Mouse (Mus musculus): ENCODE results near the gene Dnajb11. TPM values are rescaled to one million over a fixed set of nuclear protein-coding genes. Genes with fewer than 3 reads are reported as not detected.
A peak's percentile ranks its signal among the peaks of the same experiment; 100 is the strongest.

Dnajb11 gene
- polyA plus RNA-seq, 1 experiment from 2014 or later: 108 TPM

DNA sequence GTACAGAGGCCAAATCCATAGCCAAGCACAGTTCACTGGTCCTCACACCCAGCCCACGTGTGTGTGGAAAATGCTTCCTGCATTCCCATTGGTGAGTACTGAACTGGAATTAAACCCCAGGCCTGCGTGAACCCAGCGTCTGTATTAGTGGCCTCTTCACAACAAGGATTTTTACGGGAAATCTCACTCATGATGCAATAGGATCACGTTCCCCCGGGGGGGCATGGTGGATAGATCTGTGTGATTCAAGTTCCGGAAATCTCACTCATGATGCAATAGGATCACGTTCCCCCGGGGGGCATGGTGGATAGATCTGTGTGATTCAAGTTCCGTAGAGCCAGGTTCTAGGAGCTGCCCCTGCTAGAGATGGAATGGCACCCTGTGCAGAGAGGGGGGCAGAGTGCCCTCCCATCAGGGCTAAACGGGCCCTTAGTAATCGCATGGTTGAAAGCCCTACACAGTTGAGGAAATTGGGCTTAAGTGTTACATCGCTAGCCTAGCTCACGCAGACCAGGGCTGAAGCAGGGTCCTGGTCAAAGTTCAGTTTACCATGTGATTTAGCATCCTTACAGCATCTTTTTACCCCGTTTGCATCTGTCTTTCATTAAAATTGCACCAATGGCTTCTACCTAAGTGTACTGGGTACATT is 61.1 kb downstream of the Dnajb11 start:
- DNase-seq (ENCODE audit: low spot score): no peak

DNA sequence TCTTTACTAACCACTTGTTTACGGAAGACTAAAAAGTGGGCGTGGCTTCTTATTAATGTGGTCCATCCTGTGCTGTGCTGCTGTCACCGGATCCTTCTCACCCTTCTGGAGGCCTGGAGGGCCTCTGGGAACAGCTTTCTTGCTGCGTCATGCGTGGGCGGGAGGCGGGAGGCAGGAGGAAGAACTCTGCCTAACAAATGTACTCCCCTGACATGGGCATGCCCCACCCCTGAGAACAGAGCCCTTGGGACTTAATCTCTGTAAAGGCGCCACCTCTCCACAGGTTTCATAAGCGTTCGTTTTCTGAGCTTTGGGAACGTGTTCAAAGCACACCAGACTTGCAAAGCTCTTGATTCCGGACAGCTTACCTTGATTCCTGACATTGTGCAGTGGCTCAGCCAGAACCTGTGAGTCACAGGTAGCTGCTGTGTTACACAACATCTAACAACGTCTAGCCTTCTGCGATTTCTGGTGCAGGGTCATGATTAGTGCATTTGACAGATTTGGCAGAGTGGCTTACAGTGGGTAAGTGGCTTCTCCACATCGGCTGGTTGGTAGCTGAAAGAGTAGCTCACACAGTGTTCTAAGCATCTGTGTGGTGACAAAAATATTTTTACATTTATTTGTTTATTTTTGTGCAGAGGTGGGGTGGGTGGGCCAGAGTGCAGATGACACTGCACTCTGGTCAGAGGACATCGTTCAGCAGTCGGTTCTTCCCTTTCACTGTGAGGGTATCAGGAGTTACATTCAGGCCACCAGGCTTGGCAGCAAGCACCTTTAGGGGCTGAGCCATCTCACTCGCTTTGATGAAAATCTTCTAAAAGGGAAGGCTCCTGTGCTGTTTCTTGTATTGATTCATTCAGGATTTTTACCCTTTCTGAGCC is 62.6 kb downstream of the Dnajb11 start:
- H3K9ac ChIP-seq (ENCODE audit: low read depth, low read length): no peak overlapping the region
- H3K4me2 ChIP-seq (ENCODE audit: low read length): no peak overlapping the region
- DNase-seq (ENCODE audit: low spot score) (peak; percentile 62), ATAC-seq (replicated peaks; ENCODE audit: low FRiP score, low read depth) (peak; percentile 43; the same call in 1 of the 2 replicates)
- H3K27me3 ChIP-seq (ENCODE audit: insufficient read depth, low read length): no peaks in the 10 kb centered on the region
- H3K9me3 ChIP-seq (replicated peaks; ENCODE audit: low read length): no peaks in the 10 kb centered on the region
- no peak overlapping the region for H3K4me3 ChIP-seq (replicated peaks; ENCODE audit: low read depth, low read length)
- WGBS: 42% methylated on average over 18 of the region's 18 CpGs
- TF ChIP-seq CTCF (IDR thresholded peaks at IDR 0.05; ENCODE audit: low read depth): no peak
- H3K4me1 ChIP-seq (replicated peaks; ENCODE audit: insufficient read depth, low read length): no peaks in the 10 kb centered on the region
- H3K27ac ChIP-seq: no peak overlapping the region
- H3K36me3 ChIP-seq (ENCODE audit: insufficient read depth, low read length): no peaks in the 10 kb centered on the region

More for the DNA sequence above, 61.1 kb downstream of the Dnajb11 start:
- H3K36me3 ChIP-seq (ENCODE audit: insufficient read depth, low read length): no peaks in the 10 kb centered on the region
- no peak for TF ChIP-seq CTCF (IDR thresholded peaks at IDR 0.05; ENCODE audit: low read depth)
- no peaks in the 10 kb centered on the region for H3K4me1 ChIP-seq (replicated peaks; ENCODE audit: insufficient read depth, low read length)
- H3K27ac ChIP-seq: no peak overlapping the region
- no peak overlapping the region for H3K4me2 ChIP-seq (ENCODE audit: low read length)
- no peak overlapping the region for H3K9ac ChIP-seq (ENCODE audit: low read depth, low read length)
- WGBS: 70% methylated on average over 15 of the region's 15 CpGs
- H3K9me3 ChIP-seq (replicated peaks; ENCODE audit: low read length): no peaks in the 10 kb centered on the region
- no peak overlapping the region for H3K4me3 ChIP-seq (replicated peaks; ENCODE audit: low read depth, low read length)
- 0 out of 2 replicates have a peak, but pooled peaks have one; percentile 25 for ATAC-seq (replicated peaks; ENCODE audit: low FRiP score, low read depth)
- H3K27me3 ChIP-seq (ENCODE audit: insufficient read depth, low read length): no peaks in the 10 kb centered on the region

DNA sequence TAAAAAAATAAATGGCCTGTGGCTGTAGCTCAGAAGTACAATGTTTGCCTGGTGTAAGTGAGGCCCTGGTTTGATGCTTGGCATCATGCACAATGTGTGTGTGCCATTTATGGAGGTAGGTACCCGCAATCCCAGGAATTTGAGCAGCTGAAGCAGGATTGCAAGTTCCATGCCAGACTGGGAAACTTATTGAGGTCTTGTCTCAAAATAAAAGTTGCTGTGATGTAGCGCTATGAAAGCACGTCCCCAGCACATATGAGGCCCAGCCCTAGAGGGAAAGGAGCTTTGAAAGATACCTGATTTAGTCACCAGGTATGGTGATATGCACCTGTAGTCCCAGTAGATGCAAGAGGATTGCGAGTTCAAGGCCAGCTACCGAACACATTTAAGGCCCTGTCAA is 64.1 kb downstream of the Dnajb11 start:
- H3K4me3 ChIP-seq (replicated peaks; ENCODE audit: low read depth, low read length): no peak overlapping the region
- 90% methylated on average over 5 of the region's 5 CpGs for WGBS
- no peaks in the 10 kb centered on the region for H3K27me3 ChIP-seq (ENCODE audit: insufficient read depth, low read length)
- H3K4me2 ChIP-seq (ENCODE audit: low read length): no peak overlapping the region
- TF ChIP-seq CTCF (IDR thresholded peaks at IDR 0.05; ENCODE audit: low read depth): no peak
- no peak overlapping the region for H3K9ac ChIP-seq (ENCODE audit: low read depth, low read length)
- ATAC-seq (replicated peaks; ENCODE audit: low FRiP score, low read depth): no peak
- no peaks in the 10 kb centered on the region for H3K4me1 ChIP-seq (replicated peaks; ENCODE audit: insufficient read depth, low read length)
- DNase-seq (ENCODE audit: low spot score): no peak
- H3K27ac ChIP-seq: no peak overlapping the region
- no peaks in the 10 kb centered on the region for H3K36me3 ChIP-seq (ENCODE audit: insufficient read depth, low read length)
- no peaks in the 10 kb centered on the region for H3K9me3 ChIP-seq (replicated peaks; ENCODE audit: low read length)

DNA sequence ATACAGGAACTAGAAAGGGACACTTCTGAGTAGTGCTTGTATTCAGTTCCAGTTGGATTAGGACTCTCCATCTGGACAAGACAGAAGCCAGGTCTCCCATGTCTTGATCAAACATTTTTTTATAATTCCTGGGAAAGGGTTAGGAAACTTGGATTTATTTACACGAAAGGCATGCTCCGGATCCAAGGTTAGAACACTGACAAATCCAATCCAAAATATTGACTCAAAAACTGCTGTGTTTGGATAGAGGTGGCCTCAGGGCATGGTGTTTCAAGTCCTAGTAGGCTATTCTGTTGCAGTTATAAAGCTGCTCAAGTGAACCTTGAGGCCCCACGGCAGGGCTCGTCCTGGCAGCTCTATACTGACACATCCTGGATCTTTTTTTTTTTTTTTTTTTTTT is 64.8 kb downstream of the Dnajb11 start:
- ATAC-seq (replicated peaks; ENCODE audit: low FRiP score, low read depth) (no peak), DNase-seq (ENCODE audit: low spot score) (no peak)
- TF ChIP-seq CTCF (IDR thresholded peaks at IDR 0.05; ENCODE audit: low read depth): no peak
- no peak overlapping the region for H3K4me2 ChIP-seq (ENCODE audit: low read length)
- 72% methylated on average over 4 of the region's 4 CpGs for WGBS
- no peak overlapping the region for H3K27ac ChIP-seq
- H3K36me3 ChIP-seq (ENCODE audit: insufficient read depth, low read length): no peaks in the 10 kb centered on the region
- H3K9ac ChIP-seq (ENCODE audit: low read depth, low read length): no peak overlapping the region
- no peak overlapping the region for H3K4me3 ChIP-seq (replicated peaks; ENCODE audit: low read depth, low read length)
- no peaks in the 10 kb centered on the region for H3K27me3 ChIP-seq (ENCODE audit: insufficient read depth, low read length)
- H3K9me3 ChIP-seq (replicated peaks; ENCODE audit: low read length): no peaks in the 10 kb centered on the region
- H3K4me1 ChIP-seq (replicated peaks; ENCODE audit: insufficient read depth, low read length): no peaks in the 10 kb centered on the region

Other genes starting within 250 kb of the Dnajb11 start
- gene Dgkg, start 200.6 kb upstream of the Dnajb11 start, polyA plus RNA-seq (2015; fragmentation: Nextera tagmentation; extraction: Ambion mirVana): 0.51 and 0.67 TPM in 2 replicates
- gene Crygs, start 46.3 kb upstream of the Dnajb11 start, polyA plus RNA-seq (2015; fragmentation: Nextera tagmentation; extraction: Ambion mirVana): 0.26 and 0.32 TPM in 2 replicates
- 25.3 and 26.7 TPM in 2 replicates for gene Tbccd1, start 176 bp upstream of the Dnajb11 start, polyA plus RNA-seq (2015; fragmentation: Nextera tagmentation; extraction: Ambion mirVana)
- 2.7 and 6.2 TPM in 2 replicates for gene Ahsg, start 33.4 kb downstream of the Dnajb11 start, polyA plus RNA-seq (2015; fragmentation: Nextera tagmentation; extraction: Ambion mirVana)
- 0.84 and 1.0 TPM in 2 replicates for gene Fetub, start 60.5 kb downstream of the Dnajb11 start, polyA plus RNA-seq (2015; fragmentation: Nextera tagmentation; extraction: Ambion mirVana)
- gene Hrg, start 93.2 kb downstream of the Dnajb11 start, polyA plus RNA-seq (2015; fragmentation: Nextera tagmentation; extraction: Ambion mirVana): 0.07 and 0.15 TPM in 2 replicates
- gene Kng2, start 171.6 kb downstream of the Dnajb11 start, polyA plus RNA-seq (2015; fragmentation: Nextera tagmentation; extraction: Ambion mirVana): 175 and 183 TPM in 2 replicates
- gene Kng1, start 200.0 kb downstream of the Dnajb11 start, polyA plus RNA-seq (2015; fragmentation: Nextera tagmentation; extraction: Ambion mirVana): 2.3 and 2.7 TPM in 2 replicates
- 189 and 193 TPM in 2 replicates for gene Eif4a2, start 249.6 kb downstream of the Dnajb11 start, polyA plus RNA-seq (2015; fragmentation: Nextera tagmentation; extraction: Ambion mirVana)

Data from kidney, postnatal 0 days (tissue).